Mouse (Mus musculus) MEL (cell line): ENCODE measurements around the gene Tmem108. TPM values are rescaled to one million over a fixed set of nuclear protein-coding genes. Genes with fewer than 3 reads are reported as not detected.

ENCODE experiments used
- DNase-seq: peaks from one replicate; pipeline ENCODE4 v3.0.0; 2011; ENCODE audit warnings: low read depth, low spot score
- H3K27ac ChIP-seq: 2 replicates; pipeline ENCODE4 v1.5.1; 2012; ENCODE audit warnings: low read depth, mild to moderate bottlenecking, control low read depth, low read length, moderate library complexity; ENCODE audit not compliant: control insufficient read depth
- H3K27me3 ChIP-seq, 2 experiments: fragments of 150-350 bp in 1 of 2; sonication (generic) in 1 of 2; 2 replicates each; pipeline ENCODE4 v1.6.1; 2012; ENCODE audit warnings: low read length in 2 of 2, mild to moderate bottlenecking in 2 of 2, improper control_type of control experiment in 1 of 2, moderate library complexity in 1 of 2; ENCODE audit not compliant: insufficient read depth in 2 of 2, control insufficient read depth in 1 of 2
- H3K36me3 ChIP-seq, 2 experiments: 2 replicates each; pipeline ENCODE4 v1.6.1; 2012 to 2014; ENCODE audit warnings: low read length in 2 of 2, improper control_type of control experiment in 1 of 2, inconsistent platforms in 1 of 2, mild to moderate bottlenecking in 1 of 2; ENCODE audit not compliant: insufficient read depth in 2 of 2, control insufficient read depth in 1 of 2
- H3K4me1 ChIP-seq, 2 experiments: fragments of 150-350 bp in 1 of 2; sonication (generic) in 1 of 2; 2 replicates each; pipeline ENCODE4 v1.6.1; 2012; ENCODE audit warnings: low read length in 2 of 2, improper control_type of control experiment in 1 of 2, mild to moderate bottlenecking in 1 of 2; ENCODE audit not compliant: insufficient read depth in 2 of 2, control insufficient read depth in 1 of 2
- H3K4me3 ChIP-seq, 2 experiments: fragments of 150-350 bp in 1 of 2; sonication (generic) in 1 of 2; 2 replicates each; pipeline ENCODE4 v1.5.1; 2012; ENCODE audit warnings: low read depth in 2 of 2, low read length in 2 of 2, mild to moderate bottlenecking in 2 of 2, moderate library complexity in 2 of 2, control low read depth in 1 of 2, improper control_type of control experiment in 1 of 2; ENCODE audit not compliant: control insufficient read depth in 1 of 2, insufficient read depth in 1 of 2
- H3K79me2 ChIP-seq: 2 replicates; pipeline ENCODE4 v1.6.1; 2012; ENCODE audit warnings: mild to moderate bottlenecking, low read length, moderate library complexity; ENCODE audit not compliant: control insufficient read depth, poor library complexity, insufficient read depth
- H3K9ac ChIP-seq: 2 replicates; pipeline ENCODE4 v1.6.1; 2012; ENCODE audit warnings: low read depth, mild to moderate bottlenecking, control low read depth, low read length, moderate library complexity; ENCODE audit not compliant: control insufficient read depth, poor library complexity, severe bottlenecking
- H3K9me3 ChIP-seq: fragments of 150-350 bp; sonication (generic); replicated peaks from 2 replicates; pipeline ENCODE4 v1.6.1; 2012; ENCODE audit warnings: mild to moderate bottlenecking, low read length, improper control_type of control experiment, moderate library complexity; ENCODE audit not compliant: insufficient read depth
- CHD2 ChIP-seq: IDR thresholded peaks from 2 replicates; pipeline ENCODE4 v1.6.1; 2011; ENCODE audit warnings: low read length, improper control_type of control experiment
- CTCF ChIP-seq, 3 experiments: IDR thresholded peaks in 2 of 3; conservative IDR thresholded peaks in 1 of 3; 2 replicates each; pipeline ENCODE4 v1.5.1; 2011 to 2012; ENCODE audit warnings: low read length in 3 of 3, low read depth in 2 of 3, mild to moderate bottlenecking in 2 of 3, improper control_type of control experiment in 1 of 3, inconsistent platforms in 1 of 3, mixed read lengths in 1 of 3, moderate library complexity in 1 of 3; ENCODE audit not compliant: control insufficient read depth in 1 of 3, insufficient read depth in 1 of 3, poor library complexity in 1 of 3, severe bottlenecking in 1 of 3
- E2F4 ChIP-seq: IDR thresholded peaks from 2 replicates; pipeline ENCODE4 v1.6.1; 2011; ENCODE audit warnings: low read depth, low read length, improper control_type of control experiment, borderline replicate concordance
- EP300 ChIP-seq, 2 experiments: IDR thresholded peaks; 2 replicates each; pipeline ENCODE4 v1.6.1; 2011; ENCODE audit warnings: improper control_type of control experiment in 2 of 2, low read length in 2 of 2, low read depth in 1 of 2, mild to moderate bottlenecking in 1 of 2
- ETS1 ChIP-seq: IDR thresholded peaks from 2 replicates; pipeline ENCODE4 v1.6.1; 2012; ENCODE audit warnings: low read depth, mild to moderate bottlenecking, inconsistent platforms, low read length, improper control_type of control experiment, moderate library complexity
- HCFC1 ChIP-seq: IDR thresholded peaks from 2 replicates; pipeline ENCODE4 v1.6.1; 2012; ENCODE audit warnings: low read depth, mild to moderate bottlenecking, inconsistent platforms, low read length, improper control_type of control experiment, moderate library complexity
- JUND ChIP-seq: IDR thresholded peaks from 2 replicates; pipeline ENCODE4 v1.6.1; 2011; ENCODE audit warnings: low read depth, mild to moderate bottlenecking, improper control_type of control experiment, low read length
- KAT2A ChIP-seq: conservative IDR thresholded peaks from 2 replicates; pipeline ENCODE4 v1.6.1; 2012; ENCODE audit warnings: low read depth, low read length, improper control_type of control experiment, inconsistent platforms
- MAFK ChIP-seq: IDR thresholded peaks from 2 replicates; pipeline ENCODE4 v1.6.1; 2011; ENCODE audit warnings: low read depth, mild to moderate bottlenecking, low read length, improper control_type of control experiment, borderline replicate concordance
- MAX ChIP-seq: IDR thresholded peaks from 2 replicates; pipeline ENCODE4 v1.6.1; 2011; ENCODE audit warnings: low read length, improper control_type of control experiment
- MAZ ChIP-seq: IDR thresholded peaks from 2 replicates; pipeline ENCODE4 v1.6.1; 2012; ENCODE audit warnings: low read depth, mild to moderate bottlenecking, inconsistent platforms, low read length, improper control_type of control experiment
- MXI1 ChIP-seq: IDR thresholded peaks from 2 replicates; pipeline ENCODE4 v1.6.1; 2011; ENCODE audit warnings: mild to moderate bottlenecking, low read depth, low read length, improper control_type of control experiment
- MYC ChIP-seq: IDR thresholded peaks from 2 replicates; pipeline ENCODE4 v1.6.1; 2011; ENCODE audit warnings: low read depth, mild to moderate bottlenecking, low read length, improper control_type of control experiment, moderate library complexity
- NELFE ChIP-seq: IDR thresholded peaks from 2 replicates; pipeline ENCODE4 v1.6.1; 2011; ENCODE audit warnings: low read depth, low read length, improper control_type of control experiment
- POLR2A ChIP-seq, 2 experiments: IDR thresholded peaks; 2 replicates each; pipeline ENCODE4 v1.6.1; 2011 to 2012; ENCODE audit warnings: low read length in 2 of 2, mild to moderate bottlenecking in 2 of 2, control low read depth in 1 of 2, improper control_type of control experiment in 1 of 2, low read depth in 1 of 2, moderate library complexity in 1 of 2; ENCODE audit not compliant: control insufficient read depth in 1 of 2, insufficient read depth in 1 of 2, poor library complexity in 1 of 2
- RCOR1 ChIP-seq: IDR thresholded peaks from 2 replicates; pipeline ENCODE4 v1.6.1; 2012; ENCODE audit warnings: low read depth, mild to moderate bottlenecking, inconsistent platforms, low read length, improper control_type of control experiment
- SIN3A ChIP-seq: IDR thresholded peaks from 2 replicates; pipeline ENCODE4 v1.6.1; 2012; ENCODE audit warnings: low read length, improper control_type of control experiment, inconsistent platforms
- SMC3 ChIP-seq: IDR thresholded peaks from 2 replicates; pipeline ENCODE4 v1.6.1; 2011; ENCODE audit warnings: low read depth, low read length, improper control_type of control experiment
- TCF12 ChIP-seq: IDR thresholded peaks from 2 replicates; pipeline ENCODE4 v1.6.1; 2014; ENCODE audit warnings: low read depth, mild to moderate bottlenecking, inconsistent platforms, low read length, improper control_type of control experiment, moderate library complexity
- UBTF ChIP-seq: IDR thresholded peaks from 2 replicates; pipeline ENCODE4 v1.6.1; 2012; ENCODE audit warnings: low read depth, mild to moderate bottlenecking, inconsistent platforms, low read length, improper control_type of control experiment, moderate library complexity, borderline replicate concordance; ENCODE audit not compliant: insufficient read depth
- USF1 ChIP-seq: IDR thresholded peaks from 2 replicates; pipeline ENCODE4 v1.6.1; 2014; ENCODE audit warnings: low read depth, mild to moderate bottlenecking, inconsistent platforms, low read length, improper control_type of control experiment, moderate library complexity
- polyA plus RNA-seq, 2 experiments: library from polyadenylated mRNA; stranded (reverse) in 1 of 2; unstranded in 1 of 2; fragments of >175 nt in 1 of 2; fragments of >200 nt in 1 of 2; gene quantifications; 2 replicates each; pipeline versions ENCODE4 v1.2.1 to v1.2.4; 2012; ENCODE audit warnings: low replicate concordance in 2 of 2, low read depth in 1 of 2; ENCODE audit not compliant: insufficient read length in 2 of 2, insufficient read depth in 1 of 2, missing spikeins in 1 of 2
- total RNA-seq: library from RNA; depleted of rRNA; stranded (reverse); fragments of 300-350 nt; gene quantifications from 2 replicates; pipeline ENCODE4 v1.2.3, GENCODE M21; 2012

The Tmem108 gene
- total and polyA plus RNA-seq, 3 experiments: not detected

GRCm38 (mm10) chr9:103550661-103551248 is 210.9 kb downstream of the Tmem108 start:
- TF ChIP-seq NELFE (no peak), RCOR1 (no peak), CHD2 (no peak), POLR2A (IDR thresholded peaks at IDR 0.05; ENCODE audit: control insufficient read depth in 1 of 2, insufficient read depth in 1 of 2, low read depth in 1 of 2, low read length in 2 of 2, poor library complexity in 1 of 2) (no peak), UBTF (no peak), ETS1 (no peak), CTCF (IDR thresholded peaks at IDR 0.05 in 2 of 3, conservative IDR thresholded peaks at IDR 0.05 in 1 of 3; ENCODE audit: control insufficient read depth in 1 of 3, insufficient read depth in 1 of 3, low read depth in 2 of 3, low read length in 3 of 3, poor library complexity in 1 of 3, severe bottlenecking in 1 of 3) (no peak), TCF12 (no peak), USF1 (no peak), SIN3A (no peak), SMC3 (no peak), JUND (no peak), MAX (no peak)
- TF ChIP-seq, all 39 proteins: peak for 0
- H3K9me3 ChIP-seq: no peaks in the 10 kb centered on the region
- DNase-seq: no peak
- no peaks in the 10 kb centered on the region for H3K79me2 ChIP-seq
- no peak overlapping the region for H3K9ac ChIP-seq
- H3K36me3 ChIP-seq: no peaks in the 10 kb centered on the region
- H3K4me3 ChIP-seq: no peak overlapping the region
- no peaks in the 10 kb centered on the region for H3K27me3 ChIP-seq
- H3K4me1 ChIP-seq: no peaks in the 10 kb centered on the region
- H3K27ac ChIP-seq: no peak overlapping the region

- H3K27ac ChIP-seq: no peak overlapping the region
- H3K4me3 ChIP-seq: no peak overlapping the region
- H3K9me3 ChIP-seq: no peaks in the 10 kb centered on the region
- no peaks in the 10 kb centered on the region for H3K79me2 ChIP-seq
- TF ChIP-seq MAZ (no peak), EP300 (IDR thresholded peaks at IDR 0.05; ENCODE audit: low read depth in 1 of 2, low read length in 2 of 2) (no peak), KAT2A (no peak), MYC (no peak), E2F4 (no peak), NELFE (no peak), TCF12 (no peak), HCFC1 (no peak), MXI1 (no peak), MAFK (no peak)
- TF ChIP-seq, all 39 proteins: peak for 0
- no peak overlapping the region for H3K9ac ChIP-seq
- H3K36me3 ChIP-seq: no peaks in the 10 kb centered on the region
- no peaks in the 10 kb centered on the region for H3K27me3 ChIP-seq
- DNase-seq: no peak
- no peaks in the 10 kb centered on the region for H3K4me1 ChIP-seq
Measured at GRCm38 (mm10) chr9:103549178-103549577, 212.5 kb downstream of the Tmem108 start.
